Mouse (Mus musculus) lung, embryonic 16.5 days (tissue): ENCODE results near the gene Syf2. TPM values are rescaled to one million over a fixed set of nuclear protein-coding genes. Genes with fewer than 3 reads are reported as not detected.

Experiments used
- ATAC-seq: fragments of 200-750 bp; cut with Nextera tagmentation; 2 replicates; pipeline ENCODE4 v1.8.0; 2017; ENCODE audit warnings: low read depth, mild to moderate bottlenecking, moderate library complexity
- H3K27ac ChIP-seq: fragments of 300-500 bp; sonication (generic); 2 replicates; pipeline ENCODE4 v1.5.1; 2014; ENCODE audit warnings: mild to moderate bottlenecking, control low read depth, low read length
- H3K27me3 ChIP-seq: fragments of 300-500 bp; sonication (generic); 2 replicates; pipeline ENCODE4 v1.6.1; 2014; ENCODE audit warnings: low read depth, low read length, mixed read lengths; ENCODE audit not compliant: control insufficient read depth, insufficient read depth
- H3K36me3 ChIP-seq: fragments of 300-500 bp; sonication (generic); 2 replicates; pipeline ENCODE4 v1.6.1; 2014; ENCODE audit warnings: low read length; ENCODE audit not compliant: control insufficient read depth, insufficient read depth
- H3K4me1 ChIP-seq: fragments of 300-500 bp; sonication (generic); replicated peaks from 2 replicates; pipeline ENCODE4 v1.6.1; 2014; ENCODE audit warnings: low read length, mixed read lengths; ENCODE audit not compliant: control insufficient read depth, insufficient read depth
- H3K4me2 ChIP-seq: fragments of 300-500 bp; sonication (generic); 2 replicates; pipeline ENCODE4 v1.6.1; 2014; ENCODE audit warnings: low read depth, low read length, control low read depth
- H3K4me3 ChIP-seq: fragments of 300-500 bp; sonication (generic); 2 replicates; pipeline ENCODE4 v1.5.1; 2014; ENCODE audit warnings: mild to moderate bottlenecking, low read length, control low read depth
- H3K9ac ChIP-seq: fragments of 300-500 bp; sonication (generic); 2 replicates; pipeline ENCODE4 v1.6.1; 2014; ENCODE audit warnings: low read length, control low read depth
- H3K9me3 ChIP-seq: fragments of 300-500 bp; sonication (generic); 2 replicates; pipeline ENCODE4 v1.6.1; 2016; ENCODE audit warnings: low read length; ENCODE audit not compliant: control insufficient read depth
- WGBS: fragments of 180-500 bp; shearing (Covaris S2); extraction: QIAGEN DNeasy Blood & Tissue Kit; methylation state at CpG from one replicate; pipeline ENCODE4 v1.1.7; 2014; 5-methylcytosine and 5-hydroxymethylcytosine counted together
- polyA plus RNA-seq: library from polyadenylated mRNA; unstranded; fragments of >200 nt; fragmentation: Nextera tagmentation; extraction: Ambion mirVana; gene quantifications from 2 replicates; pipeline ENCODE4 v1.2.1, GENCODE M21; 2015

Syf2 gene
- polyA plus RNA-seq, 1 experiment from 2014 or later = 87.7 TPM

GRCm38 (mm10) chr4:134955196-134955595 lies 24.5 kb downstream of the Syf2 start:
- H3K4me3 ChIP-seq = no peak overlapping the region
- peaks cover 2% of the 10 kb centered on the region; the same call in 1 of the 2 replicates for H3K4me1 ChIP-seq
- H3K27ac ChIP-seq = no peak overlapping the region
- no peak for ATAC-seq
- H3K9me3 ChIP-seq = no peaks in the 10 kb centered on the region
- no peaks in the 10 kb centered on the region for H3K36me3 ChIP-seq
- 74% methylated on average over 2 of the region's 2 CpGs for WGBS
- no peak overlapping the region for H3K4me2 ChIP-seq
- H3K27me3 ChIP-seq = peaks cover 4% of the 10 kb centered on the region; the same call in 1 of the 2 replicates
- H3K9ac ChIP-seq = no peak overlapping the region

GRCm38 (mm10) chr4:134955845-134956244 lies 25.1 kb downstream of the Syf2 start:
- H3K9me3 ChIP-seq = no peaks in the 10 kb centered on the region
- no peak overlapping the region for H3K9ac ChIP-seq
- no peaks in the 10 kb centered on the region for H3K36me3 ChIP-seq
- H3K4me1 ChIP-seq = 0 out of 2 replicates have a peak, but pooled peaks cover 2% of the 10 kb centered on the region
- no peak overlapping the region for H3K4me3 ChIP-seq
- peaks cover 4% of the 10 kb centered on the region; the same call in 1 of the 2 replicates for H3K27me3 ChIP-seq
- 78% methylated on average over 3 of the region's 3 CpGs for WGBS
- no peak overlapping the region for H3K4me2 ChIP-seq
- ATAC-seq = no peak
- no peak overlapping the region for H3K27ac ChIP-seq

GRCm38 (mm10) chr4:134956328-134956727 lies 25.6 kb downstream of the Syf2 start:
- Histone ChIP-seq H3K4me2 (no peak overlapping the region), H3K9me3 (no peaks in the 10 kb centered on the region), H3K27ac (no peak overlapping the region), H3K9ac (no peak overlapping the region), H3K4me1 (0 out of 2 replicates have a peak, but pooled peaks cover 2% of the 10 kb centered on the region), H3K27me3 (peaks cover 4% of the 10 kb centered on the region; the same call in 1 of the 2 replicates), H3K36me3 (no peaks in the 10 kb centered on the region), H3K4me3 (no peak overlapping the region)
- ATAC-seq = peak; percentile 45; the same call in 1 of the 2 replicates
- WGBS = 16% methylated on average over 3 of the region's 3 CpGs

GRCm38 (mm10) chr4:134963021-134963776 lies 32.5 kb downstream of the Syf2 start:
- Histone ChIP-seq H3K4me1 (0 out of 2 replicates have a peak, but pooled peaks cover 2% of the 10 kb centered on the region), H3K4me3 (peak overlapping the region; percentile 18; the same call in 1 of the 2 replicates), H3K9ac (no peak overlapping the region), H3K4me2 (peak overlapping the region; percentile 29), H3K27ac (no peak overlapping the region), H3K9me3 (no peaks in the 10 kb centered on the region; the same call in 1 of the 2 replicates), H3K36me3 (no peaks in the 10 kb centered on the region), H3K27me3 (no peaks in the 10 kb centered on the region)
- 21% methylated on average over 19 of the region's 19 CpGs for WGBS
- ATAC-seq = peak; percentile 38; the same call in 1 of the 2 replicates

- H3K27me3 ChIP-seq = no peaks in the 10 kb centered on the region
- 69% methylated on average over 20 of the region's 20 CpGs for WGBS
These were observed 37.3 kb downstream of the Syf2 start for GRCm38 (mm10) chr4:134967887-134968604.

GRCm38 (mm10) chr4:134968605-134968976 lies 37.9 kb downstream of the Syf2 start:
- Histone ChIP-seq H3K27ac (no peak overlapping the region), H3K4me2 (no peak overlapping the region), H3K4me3 (no peak overlapping the region), H3K9me3 (no peaks in the 10 kb centered on the region; the same call in none of the 2 replicates), H3K4me1 (no peaks in the 10 kb centered on the region), H3K27me3 (no peaks in the 10 kb centered on the region), H3K9ac (no peak overlapping the region), H3K36me3 (no peaks in the 10 kb centered on the region)
- no peak for ATAC-seq
- 74% methylated on average over 18 of the region's 18 CpGs for WGBS

More at GRCm38 (mm10) chr4:134967887-134968604, 37.3 kb downstream of the Syf2 start:
- Histone ChIP-seq H3K36me3 (no peaks in the 10 kb centered on the region), H3K4me1 (0 out of 2 replicates have a peak, but pooled peaks cover 2% of the 10 kb centered on the region), H3K27ac (no peak overlapping the region), H3K4me3 (no peak overlapping the region), H3K9me3 (no peaks in the 10 kb centered on the region; the same call in none of the 2 replicates), H3K9ac (no peak overlapping the region), H3K4me2 (no peak overlapping the region)
- no peak for ATAC-seq

- Histone ChIP-seq H3K4me2 (peak overlapping the region; percentile 9; the same call in 1 of the 2 replicates), H3K9me3 (no peaks in the 10 kb centered on the region; the same call in none of the 2 replicates), H3K36me3 (no peaks in the 10 kb centered on the region), H3K4me3 (no peak overlapping the region), H3K9ac (no peak overlapping the region), H3K4me1 (no peaks in the 10 kb centered on the region), H3K27ac (peak overlapping the region; percentile 78), H3K27me3 (no peaks in the 10 kb centered on the region)
- WGBS = 30% methylated on average over 14 of the region's 14 CpGs
- peak; percentile 89 for ATAC-seq
These were observed 44.7 kb downstream of the Syf2 start for GRCm38 (mm10) chr4:134975261-134975928.

GRCm38 (mm10) chr4:134975929-134976308 lies 45.2 kb downstream of the Syf2 start:
- H3K27me3 ChIP-seq = no peaks in the 10 kb centered on the region
- H3K4me2 ChIP-seq = no peak overlapping the region
- no peak for ATAC-seq
- no peak overlapping the region for H3K4me3 ChIP-seq
- no peaks in the 10 kb centered on the region; the same call in none of the 2 replicates for H3K9me3 ChIP-seq
- H3K27ac ChIP-seq = peak overlapping the region; percentile 78
- no peak overlapping the region for H3K9ac ChIP-seq
- WGBS = 83% methylated on average over 4 of the region's 4 CpGs
- H3K36me3 ChIP-seq = no peaks in the 10 kb centered on the region
- no peaks in the 10 kb centered on the region for H3K4me1 ChIP-seq
